Mouse (Mus musculus) right cerebral cortex, adult 18-20 months (tissue): ENCODE results near the gene Gm44502.

Source experiments
- DNase-seq: peaks from one replicate; pipeline ENCODE4 v3.0.0; 2022; ENCODE audit warnings: mixed read lengths

Gm44502 gene

DNA sequence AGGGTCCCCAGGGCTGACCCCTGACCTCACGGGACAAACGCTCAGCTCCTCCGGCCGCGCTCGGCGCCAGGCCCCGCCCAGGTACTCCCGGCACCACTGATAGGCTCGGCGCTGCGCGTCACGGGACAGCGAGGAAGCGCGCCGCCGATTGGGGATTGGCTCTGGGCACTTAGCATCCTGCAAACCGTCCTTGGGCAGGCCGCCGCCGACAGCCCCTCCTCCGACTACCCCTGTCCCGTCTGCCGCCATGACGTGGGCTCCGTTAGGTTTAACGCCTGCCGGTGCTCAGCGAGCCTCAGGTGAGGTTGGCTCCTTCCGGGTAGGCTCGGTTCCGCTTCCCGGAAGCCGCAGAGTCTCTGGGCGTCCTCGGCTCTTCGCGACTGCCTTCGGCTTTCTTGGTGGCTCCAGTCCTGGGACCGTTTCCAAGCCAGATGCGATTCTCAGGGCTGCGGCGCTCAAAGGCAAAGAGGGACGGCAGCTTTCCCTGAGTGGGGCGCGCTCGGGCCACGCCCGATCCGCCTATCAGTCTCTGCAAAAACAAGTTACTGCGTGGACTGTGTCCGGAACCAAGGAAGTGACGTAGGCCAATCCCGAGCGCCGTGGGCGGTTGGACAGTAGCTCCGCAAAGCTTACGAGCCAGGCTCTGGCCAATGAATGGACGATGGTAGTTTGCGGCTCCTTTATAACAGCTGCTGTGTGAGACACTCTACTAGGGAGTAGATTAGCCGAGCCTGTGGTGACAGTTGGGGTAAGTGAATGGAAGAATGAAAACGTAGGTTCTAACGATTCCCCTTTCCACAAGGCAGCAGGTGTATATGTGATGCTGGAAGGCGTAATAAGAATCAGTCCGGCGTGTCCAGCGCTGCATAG lies at the start of gene Gm44502, which contains the start of the genes C730034F03Rik and Chkb:
Gene Gm44502 (minus strand): TSS at position 345 of the 870 bp plus-strand sequence.
Gene C730034F03Rik (plus strand): TSS at position 238 of the 870 bp plus-strand sequence.
Gene Chkb (minus strand): TSS at position 557 of the 870 bp plus-strand sequence.
- peak; percentile 96 for DNase-seq

DNA sequence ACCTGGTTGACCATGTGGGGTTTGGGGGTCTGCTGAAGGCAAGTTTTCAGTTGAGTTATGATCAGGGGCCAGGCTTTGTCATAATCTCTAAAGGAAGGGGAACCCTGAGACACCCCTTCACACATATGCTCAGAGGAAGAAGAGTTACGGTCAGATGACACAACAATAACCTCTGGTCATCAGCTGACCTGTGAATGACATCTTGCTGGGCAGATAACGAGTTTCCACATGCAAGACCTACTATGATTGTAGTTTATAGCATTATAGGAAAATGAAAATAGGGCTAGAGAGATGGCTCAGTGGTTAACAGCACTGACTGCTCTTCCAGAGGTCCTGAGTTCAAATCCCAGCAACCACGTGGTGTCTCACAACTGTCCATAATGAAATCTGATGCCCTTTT lies 49.1 kb upstream of the Gm44502 start:
- no peak for DNase-seq

DNA sequence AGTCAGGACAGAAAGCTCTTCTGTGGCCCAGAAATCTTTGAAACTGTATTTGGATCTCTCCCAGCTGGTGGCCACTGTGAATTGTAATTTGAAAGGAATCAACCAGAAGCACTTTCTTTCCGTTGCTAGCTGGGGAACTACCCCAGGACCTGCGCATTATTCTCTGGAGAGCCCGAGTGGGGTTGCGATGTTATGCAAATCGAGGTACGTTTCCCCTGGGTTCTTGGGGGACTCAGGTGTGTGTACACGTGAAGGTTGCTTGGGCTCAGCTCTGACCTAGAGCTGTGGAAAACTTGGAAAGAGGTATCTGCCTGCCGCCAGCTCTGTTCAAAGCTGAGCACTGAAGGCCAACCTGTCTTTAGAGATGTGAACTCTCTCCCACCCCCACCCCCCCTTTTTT lies 48.3 kb upstream of the Gm44502 start:
- DNase-seq, result no peak

DNA sequence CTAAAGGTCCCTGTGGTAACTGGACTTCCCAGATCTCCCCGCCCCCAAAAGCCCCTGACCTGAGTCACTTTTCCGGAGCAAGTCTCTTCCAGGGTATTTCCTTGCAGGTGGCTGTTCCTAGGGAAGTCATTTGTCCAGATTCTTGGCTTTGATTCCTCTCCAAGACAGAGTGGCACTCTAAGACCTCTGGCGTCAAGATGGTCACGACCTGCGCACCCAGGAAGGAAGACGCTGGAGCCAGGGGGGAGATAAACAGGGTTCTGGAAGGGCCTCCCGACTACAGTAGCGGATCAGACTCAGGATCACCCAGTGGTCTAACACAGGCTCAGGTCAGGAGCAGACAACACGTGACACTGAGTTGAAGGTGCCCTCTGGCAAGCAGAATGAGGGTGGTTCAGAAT lies 47.6 kb upstream of the Gm44502 start, which contains the start of gene Arsa:
Gene Arsa (minus strand): TSS at position 335 of the 401 bp plus-strand sequence.
- no peak for DNase-seq

DNA sequence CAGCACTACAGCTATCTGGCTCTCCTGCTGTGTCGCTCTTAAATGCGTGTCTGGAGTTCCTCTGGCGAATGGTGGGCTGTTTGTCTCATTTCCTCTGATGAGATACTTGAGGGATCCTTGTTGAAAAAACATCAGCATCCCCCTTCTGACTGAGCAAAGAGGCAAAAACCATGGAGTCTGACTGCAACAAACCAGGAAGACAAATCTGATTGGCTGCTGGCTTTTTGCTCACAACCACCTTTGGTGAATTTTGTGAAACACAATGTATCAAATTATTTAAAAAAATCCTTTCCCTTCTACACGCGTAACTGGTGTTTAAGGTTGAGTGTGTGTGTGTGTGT lies 46.9 kb upstream of the Gm44502 start:
- no peak for DNase-seq

DNA sequence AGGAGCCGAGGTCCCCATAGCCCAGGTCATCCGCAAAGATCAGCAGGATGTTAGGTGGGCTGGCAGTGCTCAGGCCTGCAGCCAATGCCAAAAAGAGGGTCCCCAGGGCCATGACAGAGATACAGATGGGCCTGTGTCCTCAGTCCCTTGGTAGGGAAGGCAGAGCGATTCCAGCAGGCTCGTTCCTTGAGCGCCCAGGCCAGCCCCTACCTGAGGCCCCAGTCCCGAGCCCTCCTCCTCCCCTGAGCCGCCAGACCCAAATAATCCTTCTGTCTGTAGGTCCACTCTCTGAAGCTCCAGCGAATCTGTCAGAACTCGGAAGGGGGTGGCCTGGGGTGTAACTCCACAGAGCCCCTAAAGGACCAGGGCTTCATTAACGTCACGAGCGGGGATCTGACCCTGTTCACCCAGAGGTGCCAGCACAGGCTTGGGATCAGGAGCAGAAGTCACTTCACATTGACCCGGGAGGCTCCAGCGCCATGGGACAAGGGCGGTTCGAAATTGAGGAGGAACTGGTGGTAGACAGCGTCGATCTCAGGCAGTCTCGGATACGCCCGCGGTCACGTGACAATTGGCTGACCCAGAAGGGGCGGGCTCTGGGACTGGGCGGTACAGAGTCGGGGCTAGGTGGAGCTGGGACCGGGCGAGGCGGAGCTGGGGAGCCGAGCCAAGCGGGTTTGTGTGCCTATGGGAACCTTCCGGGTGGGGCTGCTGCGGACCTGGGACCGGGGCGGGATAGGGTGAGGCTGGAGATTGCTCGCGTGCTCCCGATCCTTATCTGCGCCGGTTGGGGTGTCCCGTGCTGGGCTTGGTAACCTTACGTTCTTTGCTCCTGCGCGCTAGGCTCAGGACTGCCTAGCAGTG lies 46.3 kb upstream of the Gm44502 start:
- peak; percentile 96 for DNase-seq

DNA sequence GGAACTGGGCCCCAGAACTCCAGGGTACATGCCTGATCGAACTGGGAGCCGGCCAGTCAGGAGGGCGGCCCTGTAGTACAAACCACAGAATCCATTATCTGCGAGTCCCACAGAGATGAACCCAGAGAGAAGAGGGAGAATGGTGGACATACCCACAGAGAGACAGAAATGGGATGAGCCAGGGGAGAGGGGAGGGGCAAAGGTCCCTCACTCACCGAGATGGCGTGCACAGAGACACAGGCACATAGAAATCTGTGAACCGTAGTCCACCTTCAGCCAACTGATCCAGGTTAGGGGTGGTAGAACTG lies 45.8 kb upstream of the Gm44502 start:
- no peak for DNase-seq

DNA sequence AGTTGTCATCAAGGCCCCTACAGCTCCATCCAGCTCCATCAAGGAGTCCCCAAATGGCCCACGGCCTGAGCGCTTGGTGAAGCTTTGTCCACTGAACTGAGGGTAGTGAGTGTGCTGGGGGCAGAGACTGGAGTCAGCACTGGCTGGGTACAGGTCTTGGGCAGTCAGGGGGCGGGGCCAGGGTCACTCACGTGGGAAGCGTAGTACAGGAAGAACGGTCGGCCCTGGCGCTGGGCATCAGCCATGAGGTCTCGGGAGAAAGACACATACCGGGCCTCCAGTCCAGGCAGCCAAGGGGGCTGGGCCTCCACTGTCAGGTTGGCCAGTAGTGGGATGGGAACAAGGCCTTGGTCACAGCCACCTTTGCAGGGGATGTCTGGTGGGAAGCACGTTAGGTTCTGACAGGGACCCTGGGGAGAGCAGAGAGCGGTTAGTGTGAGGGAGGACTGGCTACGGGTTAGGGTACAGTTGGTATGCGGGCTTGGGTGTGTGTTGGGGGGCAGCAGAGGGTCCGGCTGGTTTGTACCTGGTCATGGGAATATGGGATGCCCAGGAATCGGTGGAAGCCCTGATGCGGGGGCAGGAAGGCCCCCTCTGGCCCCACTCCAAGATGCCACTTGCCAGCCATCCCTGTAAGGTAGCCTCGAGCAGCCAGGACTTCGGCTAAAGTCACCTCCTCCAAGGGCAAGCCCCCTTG lies 45.2 kb upstream of the Gm44502 start:
- DNase-seq, result no peak

DNA sequence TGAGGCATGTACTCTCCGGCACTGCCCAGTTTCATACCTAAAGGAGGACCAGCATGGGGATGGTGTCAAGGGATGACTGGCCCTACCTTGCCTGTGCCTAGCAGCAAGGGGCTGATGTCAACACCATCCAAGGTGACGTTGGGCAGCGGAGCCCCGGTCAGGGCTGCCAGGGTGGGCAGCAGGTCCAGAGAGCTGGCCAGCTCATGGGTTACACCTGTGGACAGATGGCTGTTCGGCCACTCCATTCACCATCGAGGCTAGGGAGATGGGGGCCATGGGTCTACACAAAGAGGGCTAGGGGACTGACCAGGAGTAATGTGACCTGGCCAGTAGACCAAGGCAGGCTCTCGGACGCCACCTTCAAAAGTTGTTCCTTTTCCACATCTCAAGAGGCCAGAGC lies 44.4 kb upstream of the Gm44502 start:
- DNase-seq, result no peak

DNA sequence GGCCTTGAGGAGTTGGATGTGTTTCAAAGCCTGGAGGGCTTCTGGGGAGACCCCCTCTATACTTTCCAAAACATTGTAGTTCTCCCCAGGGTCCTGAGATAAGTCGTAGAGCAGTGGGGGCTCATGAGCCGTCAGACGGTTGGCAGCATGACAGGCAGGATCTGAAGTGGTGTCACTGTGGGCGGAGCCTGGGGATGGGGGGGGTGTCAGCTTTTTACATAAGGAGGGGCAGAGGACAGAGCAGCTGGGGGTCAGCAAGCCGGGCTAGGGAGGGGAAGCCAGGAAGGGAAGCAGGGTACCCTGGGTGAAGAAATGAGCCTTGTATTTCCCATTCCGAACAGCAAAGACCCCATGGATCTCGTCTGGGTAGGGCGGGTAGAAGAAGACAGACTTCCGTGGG lies 43.9 kb upstream of the Gm44502 start:
- no peak for DNase-seq

DNA sequence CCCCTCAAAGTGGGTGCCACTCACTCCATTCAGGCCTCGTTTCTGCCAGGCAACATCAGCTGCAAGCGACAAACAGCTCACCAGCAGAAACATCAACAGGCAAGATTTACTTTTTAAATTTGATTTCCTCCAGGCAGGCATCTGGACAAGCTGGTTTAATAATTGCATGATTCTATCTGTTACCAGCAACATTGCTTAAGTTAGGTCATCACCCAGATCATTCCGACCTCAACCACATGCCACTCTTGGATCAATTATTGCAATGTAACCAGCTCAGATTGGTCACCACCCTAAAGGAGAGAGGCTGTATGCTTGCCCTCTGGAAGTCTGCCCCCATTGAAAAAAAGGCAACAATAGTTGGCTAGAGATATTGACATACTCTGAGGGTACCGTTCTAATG lies 42.0 kb upstream of the Gm44502 start:
- no peak for DNase-seq

DNA sequence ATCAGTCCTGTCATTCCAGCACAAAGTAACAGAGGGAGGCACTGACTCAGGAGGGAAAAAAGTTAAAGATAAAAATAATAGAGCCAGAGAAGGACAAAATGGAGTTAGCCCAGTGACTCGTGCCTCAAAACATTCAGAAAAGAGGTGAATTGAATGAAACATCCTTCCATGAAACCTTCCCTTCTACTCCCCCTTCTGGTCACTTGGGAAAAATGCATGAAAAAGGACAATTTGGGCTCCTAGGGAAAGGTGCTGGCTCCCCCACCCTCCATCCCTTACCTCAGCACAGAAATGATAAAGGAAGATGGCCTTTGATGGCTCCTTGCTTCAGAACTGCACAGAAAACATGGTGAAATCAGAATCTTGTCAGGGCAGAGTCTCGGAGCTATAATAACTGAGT lies 39.1 kb upstream of the Gm44502 start:
- DNase-seq, result no peak

DNA sequence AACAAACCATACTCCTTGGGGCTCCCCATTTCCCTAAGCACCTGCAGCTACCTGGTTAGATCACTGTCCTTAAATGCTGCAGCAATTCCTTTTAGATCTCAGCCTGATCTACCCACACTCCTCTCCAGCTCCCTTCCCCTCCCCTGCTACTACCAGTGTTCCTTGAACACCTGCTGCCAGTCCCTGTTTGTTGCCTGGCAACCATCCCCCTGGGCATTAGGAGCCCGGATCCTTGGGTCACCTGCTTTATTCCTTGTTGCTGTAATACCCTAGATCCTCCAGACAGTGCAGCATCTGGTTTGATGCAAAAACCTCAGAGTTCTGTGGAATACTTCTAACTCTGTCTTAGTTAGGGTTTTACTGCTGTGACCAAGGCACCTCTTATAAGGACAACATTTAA lies 35.6 kb upstream of the Gm44502 start:
- DNase-seq, result no peak

DNA sequence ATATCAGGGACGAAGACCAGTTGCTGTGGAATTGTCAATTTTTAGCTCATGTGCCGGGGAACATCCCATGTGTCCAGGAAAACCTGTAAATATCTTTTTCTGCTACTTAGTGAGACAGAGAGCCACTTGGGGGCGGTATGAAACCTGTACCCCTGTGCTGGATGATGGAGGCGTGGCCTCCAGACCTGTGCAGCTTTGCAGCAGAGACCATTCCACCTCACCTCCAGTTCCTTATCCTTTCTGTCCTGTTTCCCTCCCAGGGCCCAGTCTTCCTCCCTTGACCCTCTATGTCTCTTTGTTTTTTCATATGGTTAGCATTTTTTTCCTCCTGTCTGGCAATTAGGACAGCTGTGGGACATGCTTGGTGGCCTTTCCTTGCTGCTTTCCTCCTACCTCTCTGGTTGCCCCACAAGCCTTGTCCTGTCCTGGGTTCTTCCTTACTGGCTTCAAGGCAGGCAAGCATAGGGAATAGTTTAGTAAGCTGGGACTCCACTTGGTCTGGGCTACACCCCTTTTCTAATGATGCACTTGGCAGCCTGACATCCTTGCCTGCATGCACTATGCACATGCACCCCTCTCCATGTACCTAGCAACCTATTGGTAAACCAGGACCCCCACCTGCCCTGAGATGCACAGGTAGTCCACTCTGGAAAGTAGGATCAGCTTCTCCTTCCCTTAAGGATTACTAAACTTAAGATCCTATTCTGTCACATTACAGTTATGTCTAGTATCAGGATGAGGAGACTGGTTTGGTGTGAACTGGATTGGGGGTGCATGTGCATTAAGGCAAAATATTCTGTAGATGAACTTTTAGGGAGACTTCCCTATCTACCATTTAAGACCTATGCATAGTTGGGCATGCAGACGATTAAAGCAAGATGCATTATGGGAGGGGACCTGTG lies 34.1 kb upstream of the Gm44502 start:
- DNase-seq, result no peak

DNA sequence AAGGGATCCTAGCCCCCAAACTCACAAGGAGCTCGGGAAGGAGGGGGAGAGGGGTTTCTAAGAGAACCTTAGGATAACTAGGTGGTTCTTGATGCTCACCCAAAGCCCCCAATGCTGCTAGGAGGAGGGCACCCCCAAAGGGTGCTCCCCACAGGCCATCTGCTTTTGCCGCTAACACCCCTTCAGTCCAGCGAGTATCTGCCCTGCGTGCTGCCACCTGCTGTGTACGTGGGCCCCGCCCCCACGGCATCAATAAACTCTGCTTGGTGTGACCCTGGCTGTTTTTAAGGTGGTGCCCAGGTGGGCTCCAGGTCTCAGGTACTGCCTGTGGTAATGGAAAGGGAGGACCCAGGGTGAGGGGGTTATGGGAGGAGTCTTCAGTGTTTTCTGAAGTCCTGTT lies 32.7 kb upstream of the Gm44502 start:
- no peak for DNase-seq

DNA sequence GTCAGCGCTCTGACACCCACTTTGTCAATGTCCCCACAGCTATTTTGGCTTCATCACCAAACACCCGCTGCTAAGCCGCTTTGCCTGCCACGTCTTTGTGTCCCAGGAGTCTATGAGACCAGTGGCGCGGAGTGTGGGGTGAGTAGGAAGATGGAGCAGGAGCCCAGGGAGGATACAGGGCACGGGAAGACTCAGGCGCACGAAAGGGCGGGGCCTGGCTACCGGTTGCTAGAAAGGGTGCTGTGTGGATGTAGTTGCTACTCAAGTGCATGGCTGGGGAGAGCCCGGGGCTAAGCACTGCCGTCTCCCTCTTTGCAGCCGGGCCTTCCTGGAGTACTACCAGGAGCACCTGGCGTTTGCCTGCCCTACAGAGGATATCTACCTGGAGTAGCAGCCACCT lies 31.8 kb upstream of the Gm44502 start:
- DNase-seq, result no peak

DNA sequence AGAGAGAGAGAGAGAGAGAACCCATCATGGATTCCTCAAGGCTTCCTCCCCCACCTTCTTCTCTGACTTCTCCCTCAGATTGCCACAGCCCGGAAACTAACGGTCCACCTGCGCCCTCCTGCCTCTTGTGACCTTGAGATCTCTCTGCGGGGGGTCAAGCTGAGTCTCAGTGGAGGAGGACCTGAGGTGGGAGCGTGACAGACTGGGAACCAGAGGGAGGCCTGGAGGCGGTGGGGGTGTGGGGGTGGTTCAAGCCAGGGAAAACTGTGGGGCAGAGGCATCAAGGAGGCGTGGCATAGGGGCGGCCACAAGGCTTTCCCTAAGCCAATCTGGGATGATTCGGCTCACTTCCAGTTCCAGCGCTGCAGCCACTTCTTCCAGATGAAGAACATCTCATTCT lies 30.8 kb upstream of the Gm44502 start:
- no peak for DNase-seq

DNA sequence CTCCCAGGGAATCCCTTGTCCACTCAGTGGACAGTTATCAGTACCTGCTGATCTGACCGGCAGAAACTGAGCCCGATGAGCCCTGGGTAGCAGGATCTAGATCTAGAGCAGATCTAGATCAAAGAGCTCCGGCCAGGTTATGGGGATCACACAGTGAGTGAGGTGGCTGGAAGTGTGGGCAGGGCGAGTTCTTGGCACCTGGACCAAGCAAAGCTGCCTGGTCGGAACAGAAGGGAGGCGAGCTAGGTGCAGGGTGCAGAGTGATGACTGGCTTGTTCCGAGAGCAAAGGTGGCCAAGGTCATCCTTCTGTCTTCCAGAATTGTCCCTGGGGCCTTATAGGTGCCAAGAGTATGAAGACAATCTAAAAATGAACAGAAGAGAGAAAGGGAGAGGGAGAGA lies 30.3 kb upstream of the Gm44502 start:
- no peak for DNase-seq

DNA sequence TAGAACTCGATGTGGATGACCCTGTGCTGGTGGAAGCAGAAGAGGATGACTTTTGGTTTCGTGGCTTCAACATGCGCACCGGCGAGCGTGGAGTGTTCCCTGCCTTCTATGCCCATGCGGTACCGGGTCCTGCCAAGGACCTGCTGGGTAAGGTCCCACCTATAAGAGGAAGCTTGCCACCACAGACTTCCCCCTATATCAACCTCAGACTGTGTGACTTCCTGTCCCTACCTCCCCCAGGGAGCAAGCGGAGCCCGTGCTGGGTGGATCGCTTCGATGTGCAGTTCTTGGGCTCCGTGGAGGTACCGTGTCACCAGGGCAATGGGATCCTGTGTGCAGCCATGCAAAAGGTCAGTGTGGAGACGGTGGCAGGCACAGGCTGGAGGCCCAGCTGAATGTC lies 29.4 kb upstream of the Gm44502 start:
- DNase-seq, result no peak

DNA sequence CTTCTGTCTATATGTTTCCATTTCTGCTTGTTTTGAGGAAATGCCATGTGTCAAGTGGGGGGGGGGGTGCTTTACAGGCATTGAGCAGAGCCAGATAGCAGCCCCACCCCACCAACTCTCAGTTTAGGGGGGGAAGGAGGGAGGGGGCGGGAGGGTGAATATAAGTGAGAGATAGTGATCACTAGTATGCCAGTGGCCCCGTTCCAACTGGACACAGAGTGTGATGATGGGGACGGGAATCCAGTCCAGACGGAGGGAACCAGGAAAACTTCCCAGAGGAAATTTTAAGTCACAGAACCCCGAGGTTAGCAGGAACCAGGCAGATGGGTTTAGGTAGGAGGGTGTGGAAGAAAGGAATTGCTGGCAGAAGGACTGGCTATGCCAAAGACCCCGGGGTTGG lies 26.1 kb upstream of the Gm44502 start:
- no peak for DNase-seq

DNA sequence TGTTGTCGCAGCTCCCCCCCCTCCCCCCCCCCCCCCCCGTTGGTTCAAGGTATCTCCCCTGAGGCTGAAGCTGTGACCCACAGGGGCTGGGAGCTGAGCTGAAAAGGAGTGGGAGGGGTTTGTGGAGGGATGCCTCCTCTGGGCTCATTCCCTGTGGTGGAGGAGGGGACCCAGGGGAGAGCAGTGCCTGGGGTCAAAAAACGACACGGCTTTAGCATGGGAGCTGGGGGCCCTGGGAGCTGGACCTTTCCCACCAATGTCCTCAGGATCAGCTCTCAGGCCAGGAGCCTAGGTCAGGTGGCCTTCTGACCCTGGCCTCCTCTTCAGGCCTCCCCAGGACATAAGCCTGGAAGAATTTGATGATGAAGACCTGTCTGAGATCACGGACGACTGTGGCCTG lies 25.4 kb upstream of the Gm44502 start:
- no peak for DNase-seq

DNA sequence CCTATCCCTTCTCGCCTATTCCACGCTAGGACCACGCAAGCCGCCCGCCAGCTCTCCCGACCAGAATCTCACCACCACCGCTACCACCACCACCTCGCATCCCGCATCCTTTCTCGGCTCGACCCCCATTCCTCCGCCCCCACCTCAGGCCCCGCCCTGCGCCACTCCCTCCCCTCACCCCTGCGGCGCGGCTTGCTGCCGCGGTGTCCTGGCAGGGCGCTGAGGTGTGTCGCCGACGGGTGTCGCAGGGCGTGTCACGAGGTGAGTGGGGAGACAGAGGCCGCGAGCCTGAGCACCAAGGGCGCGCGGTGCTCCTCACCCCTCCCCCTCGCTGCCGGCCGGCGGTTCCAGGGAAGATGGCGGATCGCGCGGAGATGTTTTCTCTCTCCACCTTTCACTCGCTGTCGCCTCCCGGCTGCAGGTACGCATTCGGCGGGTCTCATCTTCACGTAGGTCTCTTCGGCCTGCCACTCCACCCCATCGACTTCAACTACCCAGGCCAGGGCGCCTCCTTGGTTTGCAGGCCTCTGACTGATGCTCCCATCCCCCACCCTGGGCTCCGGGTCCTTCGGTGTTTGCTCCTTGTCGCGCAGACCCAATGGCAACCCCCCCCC lies 24.5 kb upstream of the Gm44502 start, which contains the start of gene Mapk8ip2:
Gene Mapk8ip2 (plus strand): TSS at position 49 of the 614 bp plus-strand sequence.
- DNase-seq, result peak; percentile 70
